Mouse (Mus musculus): Measurements from ENCODE around the gene Dmrta2. TPM values are rescaled to one million over a fixed set of nuclear protein-coding genes. Genes with fewer than 3 reads are reported as not detected.

The Dmrta2 gene
- polyA plus RNA-seq, 1 experiment = 4.9 TPM

DNA sequence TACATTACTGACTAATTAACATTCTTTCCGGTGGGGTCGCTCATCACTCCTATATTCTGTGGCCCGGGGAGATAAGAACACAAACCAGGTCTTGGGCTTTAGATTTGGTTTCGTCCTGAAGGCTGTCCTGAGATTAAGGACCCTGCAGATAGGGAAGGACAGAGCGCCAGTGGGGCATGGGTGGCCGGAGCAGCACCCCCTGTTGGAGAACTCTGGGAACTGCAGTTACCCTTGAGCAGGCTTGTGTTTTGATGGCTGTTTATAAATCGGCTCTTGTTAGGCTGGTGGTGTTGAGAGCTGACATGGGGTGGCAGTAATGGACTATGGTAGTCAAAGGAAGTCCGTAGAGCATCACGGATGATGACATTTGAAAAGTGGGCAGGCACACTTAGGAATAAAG, 41.3 kb downstream of the Dmrta2 start:
- Histone ChIP-seq H3K36me3 (ENCODE audit: control insufficient read depth, insufficient read depth) (no peaks in the 10 kb centered on the region), H3ac (ENCODE audit: control insufficient read depth, insufficient read length) (no peak overlapping the region), H3K4me3 (no peak overlapping the region), H3K79me2 (ENCODE audit: control insufficient read depth, insufficient read depth) (no peaks in the 10 kb centered on the region), H3K4me2 (ENCODE audit: low read depth) (no peak overlapping the region), H3K27me3 (ENCODE audit: control insufficient read depth, insufficient read depth, insufficient read length) (no peaks in the 10 kb centered on the region)
- TF ChIP-seq TCF3 (IDR thresholded peaks at IDR 0.05; ENCODE audit: insufficient read length, low read depth) (no peak), POLR2A (IDR thresholded peaks at IDR 0.05; ENCODE audit: insufficient read length, low read depth) (no peak), USF1 (IDR thresholded peaks at IDR 0.05; ENCODE audit: low read depth) (no peak), TCF12 (IDR thresholded peaks at IDR 0.05; ENCODE audit: insufficient read depth, poor library complexity, severe bottlenecking) (no peak), E2F4 (IDR thresholded peaks at IDR 0.05; ENCODE audit: insufficient read depth) (no peak), SRF (IDR thresholded peaks at IDR 0.05; ENCODE audit: control insufficient read depth, insufficient read length, low read depth) (no peak), REST (IDR thresholded peaks at IDR 0.05; ENCODE audit: insufficient read depth, insufficient read length) (no peak), MAX (IDR thresholded peaks at IDR 0.05; ENCODE audit: low read depth) (no peak), CEBPB (IDR thresholded peaks at IDR 0.05; ENCODE audit: insufficient read depth, poor library complexity, severe bottlenecking) (no peak), POLR2AphosphoS2 (IDR thresholded peaks at IDR 0.05; ENCODE audit: insufficient read length, low read depth) (no peak), MYOG (IDR thresholded peaks at IDR 0.05; ENCODE audit: control insufficient read depth in 1 of 3, insufficient read depth in 1 of 3, insufficient read length in 2 of 3, low read depth in 2 of 3) (no peak), MYOD1 (IDR thresholded peaks at IDR 0.05; ENCODE audit: control insufficient read depth in 1 of 3, insufficient read length in 2 of 3, low read depth in 2 of 3) (no peak)

DNA sequence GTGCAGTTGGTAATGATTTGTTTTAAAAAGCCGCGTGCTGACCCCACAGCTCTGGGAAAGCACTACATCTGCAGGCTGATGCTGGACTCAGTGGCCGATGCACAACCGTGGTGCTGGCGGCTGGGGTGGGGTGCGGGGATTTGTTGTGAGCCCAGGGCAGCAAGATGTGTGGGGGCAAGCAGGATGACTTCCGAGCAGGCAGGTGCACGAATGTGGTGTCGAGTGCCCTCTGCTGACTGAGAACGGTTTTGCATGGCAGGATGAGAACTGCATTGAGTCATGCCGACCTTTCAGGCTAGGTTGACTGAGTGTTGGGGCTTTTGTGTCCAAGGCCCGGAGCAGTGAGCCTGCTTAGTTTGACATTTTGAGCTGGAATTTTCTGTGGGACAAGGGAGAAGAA, 42.4 kb downstream of the Dmrta2 start:
- Histone ChIP-seq H3K79me2 (ENCODE audit: control insufficient read depth, insufficient read depth) (no peaks in the 10 kb centered on the region), H3K36me3 (ENCODE audit: control insufficient read depth, insufficient read depth) (no peaks in the 10 kb centered on the region), H3K4me2 (ENCODE audit: low read depth) (peak overlapping the region; percentile 9), H3K27me3 (ENCODE audit: control insufficient read depth, insufficient read depth, insufficient read length) (no peaks in the 10 kb centered on the region), H3K4me3 (no peak overlapping the region), H3ac (ENCODE audit: control insufficient read depth, insufficient read length) (no peak overlapping the region)
- TF ChIP-seq E2F4 (IDR thresholded peaks at IDR 0.05; ENCODE audit: insufficient read depth) (no peak), MYOD1 (IDR thresholded peaks at IDR 0.05; ENCODE audit: control insufficient read depth in 1 of 3, insufficient read length in 2 of 3, low read depth in 2 of 3) (peak in 2 of 3 experiments; percentile 21 to 51), POLR2A (IDR thresholded peaks at IDR 0.05; ENCODE audit: insufficient read length, low read depth) (no peak), TCF12 (IDR thresholded peaks at IDR 0.05; ENCODE audit: insufficient read depth, poor library complexity, severe bottlenecking) (no peak), REST (IDR thresholded peaks at IDR 0.05; ENCODE audit: insufficient read depth, insufficient read length) (no peak), MYOG (IDR thresholded peaks at IDR 0.05; ENCODE audit: control insufficient read depth in 1 of 3, insufficient read depth in 1 of 3, insufficient read length in 2 of 3, low read depth in 2 of 3) (peak in 1 of 3 experiments; percentile 26)

DNA sequence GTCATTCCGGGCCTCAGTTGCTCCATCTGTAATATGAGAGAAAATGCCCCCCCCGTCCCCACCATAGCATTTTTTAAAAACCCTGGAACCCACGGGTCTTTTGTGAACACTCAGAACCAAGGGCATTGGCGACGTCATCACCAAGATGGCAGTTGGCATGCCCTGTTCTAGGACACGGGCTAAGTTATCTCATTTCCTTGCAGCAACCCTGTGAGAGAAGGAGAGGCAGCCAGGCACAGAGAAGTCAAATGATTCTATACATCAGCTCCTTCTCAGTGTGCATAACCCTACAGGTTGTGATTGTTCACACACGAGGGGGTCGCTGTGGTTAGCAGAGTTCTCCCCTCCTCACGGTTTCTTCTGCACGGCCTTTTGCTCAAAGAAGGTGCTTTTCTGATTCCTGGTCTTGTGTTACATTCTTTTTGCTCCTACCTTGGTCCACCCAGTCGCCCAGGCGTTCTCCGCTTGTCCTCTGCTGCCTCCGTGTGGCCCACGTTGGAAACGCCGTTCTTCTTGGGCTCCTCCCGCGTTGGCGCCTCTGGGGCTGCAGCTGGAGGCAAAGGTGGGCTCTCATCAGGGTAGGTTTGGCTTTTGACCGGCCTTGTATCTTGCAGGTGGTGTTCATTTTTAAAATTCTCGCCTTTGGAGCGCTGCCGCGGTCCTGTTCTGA, 44.2 kb downstream of the Dmrta2 start:
- no peaks in the 10 kb centered on the region for H3K36me3 ChIP-seq (ENCODE audit: control insufficient read depth, insufficient read depth)
- H3K4me3 ChIP-seq = no peak overlapping the region
- peak overlapping the region; percentile 56 for H3K4me2 ChIP-seq (ENCODE audit: low read depth)
- no peaks in the 10 kb centered on the region for H3K27me3 ChIP-seq (ENCODE audit: control insufficient read depth, insufficient read depth, insufficient read length)
- H3K79me2 ChIP-seq (ENCODE audit: control insufficient read depth, insufficient read depth) = no peaks in the 10 kb centered on the region
- no peak overlapping the region for H3ac ChIP-seq (ENCODE audit: control insufficient read depth, insufficient read length)
- TF ChIP-seq POLR2A (IDR thresholded peaks at IDR 0.05; ENCODE audit: insufficient read length, low read depth) (no peak), POLR2AphosphoS2 (IDR thresholded peaks at IDR 0.05; ENCODE audit: insufficient read length, low read depth) (no peak), MYOG (IDR thresholded peaks at IDR 0.05; ENCODE audit: control insufficient read depth in 1 of 3, insufficient read depth in 1 of 3, insufficient read length in 2 of 3, low read depth in 2 of 3) (no peak), SRF (IDR thresholded peaks at IDR 0.05; ENCODE audit: control insufficient read depth, insufficient read length, low read depth) (no peak), CEBPB (IDR thresholded peaks at IDR 0.05; ENCODE audit: insufficient read depth, poor library complexity, severe bottlenecking) (no peak), MAX (IDR thresholded peaks at IDR 0.05; ENCODE audit: low read depth) (no peak), E2F4 (IDR thresholded peaks at IDR 0.05; ENCODE audit: insufficient read depth) (no peak), TCF12 (IDR thresholded peaks at IDR 0.05; ENCODE audit: insufficient read depth, poor library complexity, severe bottlenecking) (no peak), REST (IDR thresholded peaks at IDR 0.05; ENCODE audit: insufficient read depth, insufficient read length) (no peak), MYOD1 (IDR thresholded peaks at IDR 0.05; ENCODE audit: control insufficient read depth in 1 of 3, insufficient read length in 2 of 3, low read depth in 2 of 3) (no peak), TCF3 (IDR thresholded peaks at IDR 0.05; ENCODE audit: insufficient read length, low read depth) (no peak), USF1 (IDR thresholded peaks at IDR 0.05; ENCODE audit: low read depth) (no peak)

DNA sequence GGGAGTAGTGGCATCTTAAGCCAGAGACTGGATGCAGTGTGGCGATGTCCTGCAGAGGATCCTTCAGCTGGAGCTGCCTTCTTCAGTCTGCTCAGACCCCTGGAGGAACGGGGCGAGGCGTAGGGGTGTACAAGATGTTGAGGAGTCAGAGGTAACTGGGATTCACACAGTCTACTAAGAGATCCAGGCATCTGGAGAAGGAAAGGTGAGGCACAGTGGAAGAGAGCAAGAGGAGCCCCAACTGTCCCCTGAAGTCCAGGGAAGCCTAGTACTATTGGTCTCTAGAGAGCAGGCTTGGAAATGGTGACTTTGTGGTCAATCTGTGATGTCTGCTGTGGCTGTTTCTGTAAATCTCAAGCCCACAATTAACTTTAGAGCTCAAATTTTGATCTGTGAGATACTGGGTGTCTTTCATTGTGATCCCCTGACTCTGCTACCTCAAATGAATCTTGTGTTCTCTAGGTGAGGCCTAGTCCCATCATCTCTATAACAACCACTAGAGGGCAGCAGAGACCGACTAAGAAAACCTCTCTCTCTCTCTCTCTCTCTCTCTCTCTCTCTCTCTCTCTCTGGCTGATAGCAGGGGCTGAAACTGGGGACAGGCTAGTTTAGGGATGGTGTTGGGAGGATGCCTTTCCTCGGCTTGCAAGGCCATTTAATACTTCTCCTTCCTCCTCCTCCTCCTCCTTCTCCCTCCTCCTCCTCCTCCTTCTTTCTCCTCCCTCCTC, 50.8 kb downstream of the Dmrta2 start:
- H3K4me2 ChIP-seq (ENCODE audit: low read depth) = no peak overlapping the region
- no peaks in the 10 kb centered on the region for H3K27me3 ChIP-seq (ENCODE audit: control insufficient read depth, insufficient read depth, insufficient read length)
- TF ChIP-seq TCF3 (IDR thresholded peaks at IDR 0.05; ENCODE audit: insufficient read length, low read depth) (no peak), USF1 (IDR thresholded peaks at IDR 0.05; ENCODE audit: low read depth) (no peak), MYOG (IDR thresholded peaks at IDR 0.05; ENCODE audit: control insufficient read depth in 1 of 3, insufficient read depth in 1 of 3, insufficient read length in 2 of 3, low read depth in 2 of 3) (no peak), POLR2A (IDR thresholded peaks at IDR 0.05; ENCODE audit: insufficient read length, low read depth) (no peak), CEBPB (IDR thresholded peaks at IDR 0.05; ENCODE audit: insufficient read depth, poor library complexity, severe bottlenecking) (no peak), REST (IDR thresholded peaks at IDR 0.05; ENCODE audit: insufficient read depth, insufficient read length) (no peak), POLR2AphosphoS2 (IDR thresholded peaks at IDR 0.05; ENCODE audit: insufficient read length, low read depth) (no peak), MYOD1 (IDR thresholded peaks at IDR 0.05; ENCODE audit: control insufficient read depth in 1 of 3, insufficient read length in 2 of 3, low read depth in 2 of 3) (no peak), SRF (IDR thresholded peaks at IDR 0.05; ENCODE audit: control insufficient read depth, insufficient read length, low read depth) (no peak), TCF12 (IDR thresholded peaks at IDR 0.05; ENCODE audit: insufficient read depth, poor library complexity, severe bottlenecking) (no peak), E2F4 (IDR thresholded peaks at IDR 0.05; ENCODE audit: insufficient read depth) (no peak), MAX (IDR thresholded peaks at IDR 0.05; ENCODE audit: low read depth) (no peak)
- H3K79me2 ChIP-seq (ENCODE audit: control insufficient read depth, insufficient read depth) = no peaks in the 10 kb centered on the region
- H3K36me3 ChIP-seq (ENCODE audit: control insufficient read depth, insufficient read depth) = no peaks in the 10 kb centered on the region
- H3ac ChIP-seq (ENCODE audit: control insufficient read depth, insufficient read length) = no peak overlapping the region
- H3K4me3 ChIP-seq = no peak overlapping the region

Measured in myocyte (in vitro differentiated cells).